Mouse (Mus musculus) cortical plate, adult 2 months (tissue): Measurements from ENCODE around the gene Nmnat2. TPM values are rescaled to one million over a fixed set of nuclear protein-coding genes. Genes with fewer than 3 reads are reported as not detected.
"Not testable (repeated sequence)": the region's sequence is repeated elsewhere in the genome, so short reads cannot be mapped to it uniquely, and the experiment has no call there.

Experiments used
- H3K27ac ChIP-seq: fragments of 200-500 bp; 2 replicates; pipeline ENCODE4 v1.5.1; 2012; ENCODE audit warnings: low read length, control low read depth, inconsistent platforms; ENCODE audit not compliant: insufficient read depth
- H3K4me1 ChIP-seq: fragments of 200-500 bp; 2 replicates; pipeline ENCODE4 v1.6.1; 2011; ENCODE audit warnings: low read length; ENCODE audit not compliant: control insufficient read depth, insufficient read depth
- H3K4me3 ChIP-seq: fragments of 200-500 bp; 2 replicates; pipeline ENCODE4 v1.5.1; 2011; ENCODE audit warnings: mild to moderate bottlenecking, low read length, control low read depth; ENCODE audit not compliant: insufficient read depth
- CTCF ChIP-seq: fragments of 200-500 bp; IDR thresholded peaks from 2 replicates; pipeline ENCODE4 v1.5.1; 2011; ENCODE audit warnings: mild to moderate bottlenecking, control low read depth, low read length; ENCODE audit not compliant: insufficient read depth; ENCODE audit errors: extremely low read depth
- POLR2A ChIP-seq: fragments of 200-500 bp; IDR thresholded peaks from 2 replicates; pipeline ENCODE4 v1.6.1; 2011; ENCODE audit warnings: mild to moderate bottlenecking, low read length, control low read depth; ENCODE audit not compliant: insufficient read depth; ENCODE audit errors: extremely low read depth
- polyA plus RNA-seq: library from polyadenylated mRNA; depleted of rRNA; stranded (reverse); fragments of >200 nt; gene quantifications from 2 replicates; pipeline ENCODE4 v1.2.3, GENCODE M21; 2012

Nmnat2 gene
- polyA plus RNA-seq, 1 experiment = 84.2 TPM

DNA sequence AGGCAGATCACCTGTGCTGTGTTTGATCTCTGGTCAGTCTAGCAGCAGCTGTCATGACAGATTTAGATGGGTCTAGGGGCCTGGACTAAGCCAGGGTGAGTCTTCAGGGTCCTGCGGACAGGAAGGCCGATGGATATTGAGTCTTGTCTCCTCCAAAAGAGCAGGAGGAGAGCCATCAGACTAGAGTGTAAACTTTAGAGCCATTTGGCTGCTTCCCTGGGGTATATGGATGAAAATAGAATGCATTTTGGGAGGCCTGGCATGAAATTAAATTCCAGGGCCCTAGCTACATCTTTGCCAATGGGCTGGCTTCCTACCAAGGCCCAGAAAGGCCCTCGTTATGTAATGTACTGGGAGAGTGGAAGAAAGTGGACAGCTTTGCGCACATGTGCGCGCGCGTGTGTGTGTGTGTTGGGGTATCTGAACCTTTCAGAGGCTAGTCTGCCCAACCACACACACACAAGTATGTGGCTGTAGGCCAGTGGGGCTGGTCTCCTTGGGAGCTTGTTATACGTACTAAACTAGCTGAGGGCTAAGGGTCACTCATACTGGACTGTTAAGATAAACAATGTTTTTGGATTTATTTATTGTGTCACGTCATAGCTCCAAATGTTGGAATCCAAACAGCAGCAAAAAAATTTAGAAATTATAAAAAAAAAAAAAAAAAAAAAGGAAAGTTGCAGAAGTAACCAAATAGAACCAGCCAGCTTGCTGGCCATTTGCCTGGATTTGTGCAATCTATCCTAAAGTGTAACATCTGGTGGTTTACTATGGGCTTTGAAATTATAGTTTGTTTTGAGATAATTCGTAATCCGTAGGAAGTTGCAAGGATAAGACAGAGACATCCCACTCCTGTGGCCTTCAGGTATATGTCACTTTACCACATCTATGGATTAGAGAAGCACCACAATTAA lies 110.9 kb downstream of the Nmnat2 start:
- no peak overlapping the region for H3K4me3 ChIP-seq
- H3K4me1 ChIP-seq = peaks cover 4% of the 10 kb centered on the region
- peak overlapping the region; percentile 36 for H3K27ac ChIP-seq
- TF ChIP-seq POLR2A (no peak), CTCF (no peak)

DNA sequence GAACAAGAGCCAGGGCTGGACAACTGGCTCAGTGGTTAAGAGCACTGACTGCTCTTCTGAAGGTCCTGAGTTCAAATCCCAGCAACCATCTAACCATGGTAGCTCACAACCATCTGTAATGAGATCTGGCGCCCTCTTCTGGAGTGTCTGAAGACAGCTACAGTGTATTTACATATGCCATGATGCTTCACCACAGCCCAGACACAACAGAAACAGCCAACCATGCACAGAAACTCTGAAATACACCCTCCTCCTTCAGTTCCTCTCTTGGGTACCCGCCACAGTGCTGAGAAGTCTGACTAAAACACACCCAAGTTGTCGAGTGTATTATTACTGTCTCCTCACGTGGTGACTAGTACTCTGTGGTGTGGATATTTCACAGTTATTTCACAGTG lies 111.6 kb downstream of the Nmnat2 start:
- H3K27ac ChIP-seq = no peak overlapping the region
- no peak overlapping the region for H3K4me3 ChIP-seq
- no peak for TF ChIP-seq POLR2A
- TF ChIP-seq CTCF = no peak; the same call in 1 of the 2 replicates
- H3K4me1 ChIP-seq = peaks cover 4% of the 10 kb centered on the region

DNA sequence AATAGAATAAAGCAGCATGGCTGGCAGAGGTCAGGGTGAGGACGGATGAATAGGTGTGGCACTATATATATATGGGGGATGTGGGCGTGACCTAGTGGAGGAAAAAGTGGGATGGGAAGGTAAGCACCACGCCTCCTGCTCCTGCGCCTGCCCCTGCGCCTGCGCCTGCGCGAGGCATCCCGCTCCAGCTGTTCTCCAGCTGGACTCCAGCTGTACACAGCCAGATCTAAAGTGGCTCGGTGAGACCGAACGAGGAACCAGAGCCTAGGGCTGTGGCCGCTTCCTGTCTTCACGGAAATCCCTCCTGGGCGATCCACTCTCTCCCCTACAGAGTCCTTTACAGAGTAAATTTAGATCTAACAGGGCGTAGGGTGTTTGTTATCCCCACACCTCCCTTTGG lies 116.8 kb downstream of the Nmnat2 start:
- no peak for TF ChIP-seq CTCF
- no peak for TF ChIP-seq POLR2A
- no peak overlapping the region for H3K4me3 ChIP-seq
- H3K27ac ChIP-seq = no peak overlapping the region
- peaks cover 3% of the 10 kb centered on the region; the same call in 1 of the 2 replicates for H3K4me1 ChIP-seq

DNA sequence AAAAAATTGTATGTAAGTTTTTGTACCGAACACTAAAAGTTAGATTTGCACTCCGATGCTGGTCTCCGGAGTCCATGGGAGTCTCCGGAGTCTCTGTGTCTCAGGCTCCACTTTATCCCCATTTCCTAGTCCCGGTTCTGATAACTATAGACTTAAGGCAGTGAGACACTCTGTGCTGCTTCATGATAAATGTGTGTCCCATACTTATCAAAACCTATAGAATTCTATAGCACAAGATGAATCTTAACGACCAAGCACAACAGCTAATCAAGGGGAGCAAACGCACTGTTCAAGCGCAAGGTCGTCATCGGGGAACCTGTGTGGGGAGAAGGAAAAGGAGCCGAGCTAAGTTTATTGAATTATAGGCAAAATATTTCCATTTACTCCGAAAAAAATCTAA lies 117.2 kb downstream of the Nmnat2 start:
- TF ChIP-seq CTCF (no peak), POLR2A (no peak)
- H3K4me1 ChIP-seq = peaks cover 3% of the 10 kb centered on the region; the same call in 1 of the 2 replicates
- no peak overlapping the region for H3K27ac ChIP-seq
- no peak overlapping the region for H3K4me3 ChIP-seq

GRCm38 (mm10) chr1:153072711-153073110 lies 117.9 kb downstream of the Nmnat2 start:
- H3K4me3 ChIP-seq = no peak overlapping the region
- H3K27ac ChIP-seq = no peak overlapping the region
- no peak for TF ChIP-seq POLR2A
- TF ChIP-seq CTCF = no peak
- peaks cover 3% of the 10 kb centered on the region; the same call in 1 of the 2 replicates for H3K4me1 ChIP-seq

GRCm38 (mm10) chr1:153073441-153073840 lies 118.6 kb downstream of the Nmnat2 start:
- Histone ChIP-seq H3K4me1 (peaks cover 3% of the 10 kb centered on the region; the same call in 1 of the 2 replicates), H3K4me3 (no peak overlapping the region), H3K27ac (no peak overlapping the region)
- TF ChIP-seq CTCF (no peak), POLR2A (no peak)

GRCm38 (mm10) chr1:153075087-153075736 lies 120.4 kb downstream of the Nmnat2 start:
- TF ChIP-seq POLR2A (no peak), CTCF (no peak)
- Histone ChIP-seq H3K4me3 (no peak overlapping the region), H3K27ac (no peak overlapping the region), H3K4me1 (peaks cover 3% of the 10 kb centered on the region; the same call in 1 of the 2 replicates)

GRCm38 (mm10) chr1:153075955-153076354 lies 121.2 kb downstream of the Nmnat2 start:
- TF ChIP-seq POLR2A (no peak), CTCF (no peak)

DNA sequence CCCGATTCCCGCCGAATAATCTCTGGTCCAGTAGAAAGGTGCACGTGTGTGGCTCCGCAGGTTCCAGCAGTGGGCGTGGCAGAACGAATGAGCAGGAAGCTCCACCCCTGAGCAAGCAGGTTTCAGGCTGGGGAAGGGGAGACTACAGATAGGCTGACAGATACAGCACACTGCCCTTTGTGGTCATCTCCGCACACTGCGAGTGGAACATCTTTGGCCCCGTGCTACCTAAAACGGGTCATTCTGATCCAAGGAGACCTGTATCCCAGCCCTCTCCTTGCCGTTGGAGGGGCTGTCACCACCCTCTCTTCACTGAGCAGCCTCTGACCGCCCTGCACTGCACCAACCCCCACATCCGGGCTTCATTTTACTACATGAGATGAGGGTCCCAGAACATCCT lies 128.4 kb downstream of the Nmnat2 start:
- not testable (repeated sequence) for H3K4me3 ChIP-seq, H3K4me1 ChIP-seq, H3K27ac ChIP-seq

More at GRCm38 (mm10) chr1:153075955-153076354, 121.2 kb downstream of the Nmnat2 start:
- Histone ChIP-seq H3K27ac (no peak overlapping the region), H3K4me3 (no peak overlapping the region), H3K4me1 (peaks cover 3% of the 10 kb centered on the region; the same call in 1 of the 2 replicates)

DNA sequence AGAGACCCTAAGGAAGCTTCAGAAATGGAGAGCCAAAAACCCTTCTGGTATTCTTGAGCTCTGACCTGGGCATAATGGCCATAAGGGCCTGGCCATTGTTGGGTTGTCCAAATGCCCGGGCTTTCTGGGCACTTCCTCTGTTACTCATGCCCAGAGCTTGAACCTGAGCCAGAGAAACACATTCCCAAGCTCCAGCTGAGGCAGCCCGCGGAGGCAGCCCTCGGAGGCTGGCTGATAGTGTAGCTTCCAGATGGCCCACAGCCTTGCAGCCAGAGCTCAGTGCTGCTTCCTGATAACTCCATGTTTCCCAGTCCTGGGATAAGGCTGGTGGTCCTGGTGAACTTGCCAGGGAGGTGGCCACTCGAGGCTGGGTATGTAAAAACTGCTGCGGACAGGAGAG lies 129.4 kb downstream of the Nmnat2 start:
- 0 out of 2 replicates have a peak, but pooled peaks cover 2% of the 10 kb centered on the region for H3K4me1 ChIP-seq
- no peak overlapping the region for H3K27ac ChIP-seq
- H3K4me3 ChIP-seq = no peak overlapping the region
- TF ChIP-seq CTCF (no peak), POLR2A (no peak)
